Mouse (Mus musculus): ENCODE measurements at regions not wholly inside any gene's neighbourhood (a gene's known extent, or its start where the extent isn't known, plus 50 kb on each side); places are given as distances from the start of the nearest gene placed in this dataset.

DNA sequence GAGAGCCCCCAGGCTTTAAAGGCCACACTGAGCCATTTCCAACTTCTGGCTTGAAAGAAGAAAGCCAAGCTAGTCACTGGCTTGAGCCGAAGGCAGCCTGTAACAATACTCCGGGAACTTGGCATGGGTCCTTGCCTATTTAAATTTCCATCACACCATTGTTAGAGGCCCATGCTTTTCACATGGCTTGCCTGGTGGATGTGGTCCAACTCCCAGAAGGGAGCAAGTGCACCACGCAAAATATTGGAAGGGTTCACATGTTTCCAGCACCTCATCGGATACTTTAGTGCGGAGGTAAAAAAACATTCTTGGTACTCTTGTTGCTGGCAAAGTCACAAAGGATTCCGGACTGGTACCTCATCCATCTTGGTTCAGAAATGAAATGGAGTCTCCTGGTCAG lies 426.8 kb upstream of the Gm765 start:
- TF ChIP-seq PAX5 (IDR thresholded peaks at IDR 0.05; ENCODE audit: low read length) (no peak), MAZ (IDR thresholded peaks at IDR 0.05; ENCODE audit: low read depth, low read length) (no peak), RCOR1 (conservative IDR thresholded peaks at IDR 0.05; ENCODE audit: low read depth, low read length) (no peak), HCFC1 (IDR thresholded peaks at IDR 0.05; ENCODE audit: low read depth, low read length) (no peak), USF2 (conservative IDR thresholded peaks at IDR 0.05; ENCODE audit: low read depth, low read length) (no peak), CTCF (conservative IDR thresholded peaks at IDR 0.05 in 1 of 2, IDR thresholded peaks at IDR 0.05 in 1 of 2; ENCODE audit: low read depth in 2 of 2, low read length in 2 of 2) (no peak), GABPA (IDR thresholded peaks at IDR 0.05; ENCODE audit: insufficient replicate concordance, low read depth, low read length) (no peak), ZC3H11A (IDR thresholded peaks at IDR 0.05; ENCODE audit: low read depth, low read length) (no peak), CHD2 (IDR thresholded peaks at IDR 0.05; ENCODE audit: low read length) (no peak), MEF2A (IDR thresholded peaks at IDR 0.05; ENCODE audit: borderline replicate concordance, low read depth, low read length) (no peak), JUND (conservative IDR thresholded peaks at IDR 0.05; ENCODE audit: low read depth, low read length) (no peak), UBTF (IDR thresholded peaks at IDR 0.05; ENCODE audit: low read depth, low read length) (no peak), NELFE (IDR thresholded peaks at IDR 0.05; ENCODE audit: low read depth, low read length) (no peak), ETS1 (conservative IDR thresholded peaks at IDR 0.05; ENCODE audit: low read depth, low read length) (no peak), USF1 (IDR thresholded peaks at IDR 0.05; ENCODE audit: low read depth, low read length) (no peak), NRF1 (IDR thresholded peaks at IDR 0.05; ENCODE audit: low read depth, low read length) (no peak), BHLHE40 (IDR thresholded peaks at IDR 0.05; ENCODE audit: low read depth, low read length) (no peak), MAX (IDR thresholded peaks at IDR 0.05; ENCODE audit: low read length) (no peak), RAD21 (IDR thresholded peaks at IDR 0.05; ENCODE audit: low read depth, low read length) (no peak), KAT2A (IDR thresholded peaks at IDR 0.05; ENCODE audit: insufficient replicate concordance, low read length) (no peak)
- no peak for DNase-seq (ENCODE audit: extremely low read depth)
- H3K27me3 ChIP-seq (replicated peaks) = no peaks in the 10 kb centered on the region
- H3K4me3 ChIP-seq (replicated peaks in 1 of 3; ENCODE audit: low read depth in 2 of 3, low read length in 2 of 3, poor library complexity in 1 of 3) = no peak overlapping the region
- H3K79me2 ChIP-seq (replicated peaks; ENCODE audit: control insufficient read depth, extremely low read depth, insufficient read depth, poor library complexity, severe bottlenecking) = no peaks in the 10 kb centered on the region
- no peak overlapping the region for H3K27ac ChIP-seq (ENCODE audit: insufficient read depth, low read depth)
- in situ Hi-C loops (cut with MboI; ENCODE audit: low pct_ligation_motif_present, low pct_unique_long_range_greater_than_20kb, low sequenced_read_pairs) = no loop called here
- no peak overlapping the region for H3K4me2 ChIP-seq (ENCODE audit: insufficient read depth, low read depth, poor library complexity, severe bottlenecking)
- dilution Hi-C loops (cut with MboI; ENCODE audit: extremely low pct_ligation_motif_present, extremely low pct_unique_long_range_greater_than_20kb, low sequenced_read_pairs) = no loop called here
- H3K9ac ChIP-seq (ENCODE audit: insufficient read depth, low read depth) = no peak overlapping the region
- no peaks in the 10 kb centered on the region for H3K36me3 ChIP-seq (replicated peaks in 1 of 2; ENCODE audit: control insufficient read depth in 1 of 2, insufficient read depth in 1 of 2, low read length in 1 of 2)
- H3K4me1 ChIP-seq (ENCODE audit: control insufficient read depth in 1 of 2, insufficient read depth in 2 of 2) = no peaks in the 10 kb centered on the region
- H3K9me3 ChIP-seq (replicated peaks; ENCODE audit: low read length) = no peaks in the 10 kb centered on the region

DNA sequence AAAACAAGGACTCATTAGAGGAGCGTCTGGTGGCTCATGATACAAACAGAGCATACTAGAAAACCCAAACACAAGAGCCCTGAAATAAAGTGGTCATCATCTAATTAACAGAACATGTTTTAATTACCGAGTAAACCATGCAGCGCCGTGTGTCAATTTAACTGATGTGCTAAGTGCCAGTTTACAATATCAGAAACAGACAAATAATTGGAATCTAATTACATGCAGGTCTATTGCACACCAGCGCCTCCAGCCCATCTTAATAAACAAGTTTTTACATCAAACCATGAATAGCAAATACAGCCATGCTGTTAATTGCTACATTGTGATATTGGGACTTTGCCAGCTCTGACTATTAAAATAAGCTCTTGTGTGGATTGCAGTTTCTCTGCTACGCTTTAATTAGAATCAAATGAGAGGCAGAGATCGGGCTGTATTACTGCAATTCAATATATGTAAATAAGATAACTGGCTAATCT lies 425.3 kb upstream of the Gm765 start:
- no peaks in the 10 kb centered on the region for H3K27me3 ChIP-seq (replicated peaks)
- H3K4me3 ChIP-seq (replicated peaks in 1 of 3; ENCODE audit: low read depth in 2 of 3, low read length in 2 of 3, poor library complexity in 1 of 3) = no peak overlapping the region
- no peaks in the 10 kb centered on the region for H3K36me3 ChIP-seq (replicated peaks in 1 of 2; ENCODE audit: control insufficient read depth in 1 of 2, insufficient read depth in 1 of 2, low read length in 1 of 2)
- H3K79me2 ChIP-seq (replicated peaks; ENCODE audit: control insufficient read depth, extremely low read depth, insufficient read depth, poor library complexity, severe bottlenecking) = no peaks in the 10 kb centered on the region
- H3K9me3 ChIP-seq (replicated peaks; ENCODE audit: low read length) = no peaks in the 10 kb centered on the region
- dilution Hi-C loops (cut with MboI; ENCODE audit: extremely low pct_ligation_motif_present, extremely low pct_unique_long_range_greater_than_20kb, low sequenced_read_pairs) (no loop called here), in situ Hi-C loops (cut with MboI; ENCODE audit: low pct_ligation_motif_present, low pct_unique_long_range_greater_than_20kb, low sequenced_read_pairs) (no loop called here)
- H3K4me1 ChIP-seq (ENCODE audit: control insufficient read depth in 1 of 2, insufficient read depth in 2 of 2) = no peaks in the 10 kb centered on the region
- no peak overlapping the region for H3K27ac ChIP-seq (ENCODE audit: insufficient read depth, low read depth)
- H3K9ac ChIP-seq (ENCODE audit: insufficient read depth, low read depth) = no peak overlapping the region
- DNase-seq (ENCODE audit: extremely low read depth) = no peak
- TF ChIP-seq MXI1 (IDR thresholded peaks at IDR 0.05; ENCODE audit: low read depth, low read length) (no peak), MAX (IDR thresholded peaks at IDR 0.05; ENCODE audit: low read length) (no peak), JUND (conservative IDR thresholded peaks at IDR 0.05; ENCODE audit: low read depth, low read length) (no peak), ZNF384 (IDR thresholded peaks at IDR 0.05; ENCODE audit: low read depth, low read length) (no peak), SIN3A (IDR thresholded peaks at IDR 0.05; ENCODE audit: low read length) (no peak), SMC3 (IDR thresholded peaks at IDR 0.05; ENCODE audit: low read depth, low read length) (no peak), E2F4 (IDR thresholded peaks at IDR 0.05; ENCODE audit: insufficient replicate concordance, low read depth, low read length) (no peak), POLR2AphosphoS2 (IDR thresholded peaks at IDR 0.05; ENCODE audit: low read depth, low read length) (no peak), PAX5 (IDR thresholded peaks at IDR 0.05; ENCODE audit: low read length) (no peak), KAT2A (IDR thresholded peaks at IDR 0.05; ENCODE audit: insufficient replicate concordance, low read length) (no peak), ZMIZ1 (IDR thresholded peaks at IDR 0.05; ENCODE audit: low read depth, low read length) (no peak), GABPA (IDR thresholded peaks at IDR 0.05; ENCODE audit: insufficient replicate concordance, low read depth, low read length) (no peak), RAD21 (IDR thresholded peaks at IDR 0.05; ENCODE audit: low read depth, low read length) (no peak), TCF12 (IDR thresholded peaks at IDR 0.05; ENCODE audit: low read depth, low read length) (no peak)
- H3K4me2 ChIP-seq (ENCODE audit: insufficient read depth, low read depth, poor library complexity, severe bottlenecking) = no peak overlapping the region

Data from CH12.LX (cell line).